Mouse (Mus musculus) right cerebral cortex, adult 2 months (tissue): ENCODE results near the gene Ankrd28.

Source experiments
- DNase-seq, 2 experiments: peaks; one replicate each; pipeline ENCODE4 v3.0.0; 2021 to 2022; ENCODE audit warnings: low spot score in 2 of 2

Ankrd28 gene

GRCm38 (mm10) chr14:31715669-31716068, 114.8 kb downstream of the Ankrd28 start:
- DNase-seq = no peak

GRCm38 (mm10) chr14:31709343-31709742, 121.1 kb downstream of the Ankrd28 start:
- DNase-seq = no peak

GRCm38 (mm10) chr14:31700376-31700775, 130.1 kb downstream of the Ankrd28 start:
- DNase-seq = no peak

GRCm38 (mm10) chr14:31697755-31698154, 132.7 kb downstream of the Ankrd28 start:
- DNase-seq = no peak

- no peak for DNase-seq
Observed at GRCm38 (mm10) chr14:31697346-31697745, 133.1 kb downstream of the Ankrd28 start.

GRCm38 (mm10) chr14:31696985-31697303, 133.5 kb downstream of the Ankrd28 start:
- no peak for DNase-seq

- DNase-seq = no peak
Observed at GRCm38 (mm10) chr14:31696206-31696984, 134.1 kb downstream of the Ankrd28 start.

GRCm38 (mm10) chr14:31692536-31692935, 137.9 kb downstream of the Ankrd28 start:
- DNase-seq = no peak

GRCm38 (mm10) chr14:31686231-31686630, 144.2 kb downstream of the Ankrd28 start:
- no peak for DNase-seq

- no peak for DNase-seq
Observed at GRCm38 (mm10) chr14:31685680-31686079, 144.8 kb downstream of the Ankrd28 start.

GRCm38 (mm10) chr14:31684343-31685040, 146.0 kb downstream of the Ankrd28 start:
- no peak for DNase-seq

- no peak for DNase-seq
Observed at GRCm38 (mm10) chr14:31683610-31684009, 146.8 kb downstream of the Ankrd28 start.

GRCm38 (mm10) chr14:31681931-31682555, 148.4 kb downstream of the Ankrd28 start:
- DNase-seq = no peak

GRCm38 (mm10) chr14:31681291-31681690, 149.2 kb downstream of the Ankrd28 start:
- DNase-seq = no peak

- DNase-seq = no peak
Observed at GRCm38 (mm10) chr14:31680656-31681055, 149.8 kb downstream of the Ankrd28 start.

- no peak for DNase-seq
Observed at GRCm38 (mm10) chr14:31671635-31672320, 158.7 kb downstream of the Ankrd28 start.

- DNase-seq = no peak
Observed at GRCm38 (mm10) chr14:31669642-31670490, 160.6 kb downstream of the Ankrd28 start.

GRCm38 (mm10) chr14:31669161-31669611, 161.3 kb downstream of the Ankrd28 start:
- DNase-seq = peak; percentile 80 to 84

- DNase-seq = peak; percentile 62 to 69
Observed at GRCm38 (mm10) chr14:31668326-31668725, 162.1 kb downstream of the Ankrd28 start.

GRCm38 (mm10) chr14:31667741-31668140, 162.7 kb downstream of the Ankrd28 start:
- DNase-seq = no peak
